Mouse (Mus musculus) olfactory bulb, adult 2 months (tissue): Measurements from ENCODE around the gene Csdc2. TPM values are rescaled to one million over a fixed set of nuclear protein-coding genes. Genes with fewer than 3 reads are reported as not detected.

ENCODE experiments used
- H3K27ac ChIP-seq: fragments of 200-500 bp; 2 replicates; pipeline ENCODE4 v1.5.1; 2012; ENCODE audit warnings: low read depth, low read length; ENCODE audit not compliant: insufficient read depth
- H3K4me1 ChIP-seq: fragments of 200-500 bp; 2 replicates; pipeline ENCODE4 v1.6.1; 2012; ENCODE audit warnings: low read length; ENCODE audit not compliant: control insufficient read depth, insufficient read depth
- H3K4me3 ChIP-seq: fragments of 200-500 bp; 2 replicates; pipeline ENCODE4 v1.5.1; 2012; ENCODE audit warnings: mild to moderate bottlenecking, low read depth, low read length, moderate library complexity; ENCODE audit not compliant: insufficient read depth
- CTCF ChIP-seq: fragments of 200-500 bp; IDR thresholded peaks from 2 replicates; pipeline ENCODE4 v1.5.1; 2012; ENCODE audit warnings: low read depth, mild to moderate bottlenecking, low read length, moderate library complexity; ENCODE audit not compliant: insufficient read depth
- POLR2A ChIP-seq: fragments of 200-500 bp; IDR thresholded peaks from 2 replicates; pipeline ENCODE4 v1.6.1; 2012; ENCODE audit warnings: mild to moderate bottlenecking, low read depth, low read length, moderate library complexity; ENCODE audit not compliant: insufficient read depth
- WGBS: fragments of 180-500 bp; shearing (Covaris S2); methylation state at CpG from one replicate; pipeline ENCODE4 v1.1.7; 2018; 5-methylcytosine and 5-hydroxymethylcytosine counted together
- polyA plus RNA-seq: library from polyadenylated mRNA; stranded (reverse); fragments of >200 nt; gene quantifications from 2 replicates; pipeline ENCODE4 v1.2.4, GENCODE M21; 2012; ENCODE audit warnings: low replicate concordance; ENCODE audit not compliant: missing spikeins, insufficient read depth, insufficient read length

Gene Csdc2
- polyA plus RNA-seq, 1 experiment = not detected

DNA sequence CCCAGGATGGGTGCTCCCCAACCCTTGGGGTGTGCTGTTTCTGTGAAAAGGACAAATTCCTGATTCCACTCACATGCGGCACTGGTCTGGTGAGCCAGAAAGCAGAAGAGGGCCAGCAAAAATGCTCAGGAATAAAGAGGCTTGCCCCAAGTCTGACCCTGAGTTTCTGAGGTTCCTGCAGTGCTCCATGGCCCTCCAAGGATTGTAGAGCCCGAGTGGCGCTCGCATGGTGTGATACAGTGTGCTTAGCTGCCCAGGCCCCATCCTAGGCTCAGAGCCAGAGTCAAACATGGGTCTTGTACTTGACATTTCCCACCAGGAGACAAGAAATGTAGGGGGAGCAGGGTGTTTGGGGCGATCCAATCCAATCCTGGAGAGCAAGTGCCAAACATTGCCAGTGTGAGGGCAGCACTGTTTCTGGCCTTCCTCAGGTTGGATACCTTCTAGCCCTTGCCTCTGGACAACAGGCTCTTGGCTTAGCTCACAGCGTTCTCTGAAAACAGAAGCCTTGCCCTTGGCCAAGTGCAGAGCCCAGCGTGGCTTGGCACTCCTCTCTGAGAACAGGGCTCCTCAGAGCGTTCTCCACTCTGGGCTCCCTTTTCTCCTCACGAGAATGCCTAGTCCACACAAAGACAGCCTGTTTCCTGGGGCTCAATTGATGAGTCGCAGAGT lies 15.9 kb upstream of the Csdc2 start:
- peaks cover 66% of the 10 kb centered on the region for H3K4me1 ChIP-seq
- H3K4me3 ChIP-seq = no peak overlapping the region
- peak overlapping the region; percentile 66 for H3K27ac ChIP-seq
- TF ChIP-seq POLR2A = no peak
- no peak for TF ChIP-seq CTCF
- 53% methylated on average over 10 of the region's 10 CpGs for WGBS

DNA sequence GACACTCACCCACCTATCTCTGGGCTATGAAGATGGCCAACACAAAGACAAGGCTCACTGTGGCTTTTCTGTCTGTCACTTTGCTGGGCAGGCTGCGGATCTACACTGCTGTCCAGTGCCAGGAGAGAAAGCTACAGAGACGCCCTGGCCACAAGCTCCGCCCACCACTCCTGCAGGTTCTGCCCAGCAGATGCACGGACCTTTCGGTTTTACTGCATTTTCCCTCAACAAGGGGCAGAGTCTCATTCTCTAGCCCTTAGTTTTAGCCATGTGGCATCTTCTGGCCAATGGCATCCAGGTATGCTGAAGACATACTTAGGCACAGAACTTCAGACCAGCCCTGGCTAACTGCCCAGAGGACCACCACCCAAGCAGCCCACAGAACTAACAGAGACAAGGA lies 15.3 kb upstream of the Csdc2 start:
- WGBS = 44% methylated on average over 5 of the region's 5 CpGs
- TF ChIP-seq CTCF (no peak), POLR2A (no peak)
- H3K27ac ChIP-seq = peak overlapping the region; percentile 66
- peaks cover 67% of the 10 kb centered on the region for H3K4me1 ChIP-seq
- H3K4me3 ChIP-seq = no peak overlapping the region

GRCm38 (mm10) chr15:81924933-81925332 lies 11.6 kb upstream of the Csdc2 start:
- TF ChIP-seq POLR2A (no peak), CTCF (no peak)
- Histone ChIP-seq H3K27ac (no peak overlapping the region), H3K4me1 (peaks cover 56% of the 10 kb centered on the region), H3K4me3 (peak overlapping the region; percentile 64)
- 55% methylated on average over 11 of the region's 11 CpGs for WGBS

DNA sequence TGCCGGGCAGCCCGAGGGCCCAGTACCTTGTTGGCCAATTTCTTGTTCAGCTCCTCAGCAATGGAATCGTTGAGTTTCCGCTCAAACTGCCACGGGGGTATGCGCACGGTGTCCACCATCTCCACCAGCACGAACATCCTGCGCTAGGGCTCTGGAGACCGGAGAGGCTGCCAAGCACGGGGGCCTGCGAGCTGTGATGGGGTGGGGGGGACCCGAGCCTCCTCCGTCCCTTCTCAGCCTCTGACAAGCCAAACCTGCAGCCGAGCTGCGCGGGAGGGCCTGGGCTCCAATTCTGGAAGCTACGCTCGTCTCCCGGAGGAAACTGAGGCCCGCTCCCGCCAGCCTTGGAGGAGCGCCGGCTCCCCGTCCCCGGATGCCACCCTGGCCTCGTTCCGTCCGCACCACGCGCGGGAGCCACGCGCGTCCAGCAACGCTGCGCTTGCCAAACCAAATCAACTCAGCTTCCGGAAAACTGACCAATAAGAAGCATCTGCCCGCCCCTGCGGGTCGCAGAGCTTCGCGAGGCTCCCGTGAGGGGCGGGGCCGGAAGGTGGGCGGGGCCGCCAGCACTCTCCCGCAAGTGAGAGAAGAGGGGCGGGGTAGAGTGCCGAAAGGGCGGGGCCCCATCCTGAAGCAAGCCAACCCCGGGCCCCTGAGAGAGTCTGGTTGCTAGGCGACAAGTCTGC lies 10.7 kb upstream of the Csdc2 start, which contains the start of gene Polr3h:
Gene Polr3h (minus strand): TSS at position 481 of the 686 bp plus-strand sequence.
- under 1% methylated on average over 54 of the region's 54 CpGs for WGBS
- H3K4me3 ChIP-seq = peak within 1 kb of the TSS; percentile 64
- H3K27ac ChIP-seq = peak within 1 kb of the TSS; percentile 33
- TF ChIP-seq CTCF (no peak), POLR2A (peak; percentile 44; the same call in 1 of the 2 replicates)
- H3K4me1 ChIP-seq = peaks cover 50% of the 10 kb centered on the region

DNA sequence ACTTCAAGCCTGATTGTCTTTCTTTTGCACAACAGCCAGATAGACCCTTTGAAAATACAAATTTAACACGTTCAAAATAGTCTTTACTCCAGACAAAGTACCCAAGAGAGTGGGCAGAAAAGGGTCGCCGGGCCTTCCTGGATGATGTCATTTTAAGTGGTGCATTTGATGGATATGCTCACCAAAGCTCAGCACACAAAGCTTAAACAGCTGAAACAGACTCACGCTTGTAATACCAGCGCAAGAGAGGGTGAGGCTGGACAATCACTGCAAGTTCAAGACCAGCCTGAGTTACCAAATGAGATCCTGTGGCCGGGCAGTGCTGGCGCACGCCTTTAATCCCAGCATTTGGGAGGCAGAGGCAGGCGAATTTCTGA lies 10.1 kb upstream of the Csdc2 start:
- Histone ChIP-seq H3K4me1 (peaks cover 45% of the 10 kb centered on the region), H3K4me3 (no peak overlapping the region), H3K27ac (peak overlapping the region; percentile 33)
- 17% methylated on average over 9 of the region's 9 CpGs for WGBS
- TF ChIP-seq POLR2A (no peak), CTCF (no peak)

- 23% methylated on average over 4 of the region's 4 CpGs for WGBS
- Histone ChIP-seq H3K27ac (peak overlapping the region; percentile 77), H3K4me3 (no peak overlapping the region), H3K4me1 (peaks cover 37% of the 10 kb centered on the region)
- TF ChIP-seq POLR2A (no peak), CTCF (no peak)
Observed at GRCm38 (mm10) chr15:81927741-81928140, 8.8 kb upstream of the Csdc2 start.

DNA sequence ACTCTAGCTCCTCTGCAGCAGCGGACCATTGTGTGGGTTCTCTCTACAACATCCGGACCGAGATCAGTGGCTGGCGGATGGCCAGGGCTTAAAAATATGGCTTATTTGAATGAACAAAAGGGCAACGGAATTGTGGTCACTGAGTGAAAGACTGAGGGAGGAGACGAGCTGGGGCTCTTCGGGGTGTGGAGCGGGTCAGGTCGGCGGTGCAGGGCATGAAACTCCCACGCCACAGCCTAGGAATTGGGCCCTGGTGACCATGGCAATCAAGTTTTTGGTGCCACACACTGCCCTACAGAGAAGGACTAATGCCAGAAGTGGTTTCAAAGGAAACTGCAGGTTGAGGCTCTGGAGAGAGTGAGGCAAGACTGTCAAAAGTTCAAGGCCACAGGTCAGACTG lies 8.3 kb upstream of the Csdc2 start:
- H3K4me1 ChIP-seq = peaks cover 39% of the 10 kb centered on the region
- no peak for TF ChIP-seq CTCF
- TF ChIP-seq POLR2A = no peak
- H3K27ac ChIP-seq = peak overlapping the region; percentile 54; the same call in 1 of the 2 replicates

DNA sequence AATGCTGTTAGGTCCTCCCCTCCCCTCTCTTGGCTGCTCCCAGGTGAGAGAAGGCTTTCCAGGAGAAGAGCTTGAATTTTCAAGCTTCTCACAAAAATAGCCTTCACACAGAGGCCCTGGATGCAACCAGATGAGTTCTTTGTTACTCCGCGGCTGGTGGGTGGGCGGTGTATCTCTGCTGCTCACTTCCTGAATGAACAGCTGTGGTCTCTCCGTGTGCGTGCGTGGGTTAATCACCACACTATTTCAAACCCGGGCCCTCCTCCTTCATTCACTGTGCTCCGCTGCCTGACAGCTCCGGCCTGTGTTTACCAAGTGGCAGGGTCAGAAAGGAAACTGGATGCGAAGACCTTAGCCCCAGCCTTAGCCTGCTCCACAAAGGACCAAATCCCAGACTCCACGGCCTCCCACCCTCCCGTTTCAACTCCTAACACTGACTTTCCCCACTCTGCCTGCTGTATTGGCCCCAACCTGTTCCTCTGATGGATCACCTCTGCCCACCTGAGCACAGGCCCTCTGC lies 3.5 kb upstream of the Csdc2 start:
- TF ChIP-seq POLR2A (no peak), CTCF (no peak)
- H3K4me1 ChIP-seq = peaks cover 25% of the 10 kb centered on the region
- 0 out of 2 replicates have a peak overlapping the region, but pooled peaks have one; percentile 0 for H3K4me3 ChIP-seq
- H3K27ac ChIP-seq = peak overlapping the region; percentile 81
- WGBS = 9% methylated on average over 12 of the region's 12 CpGs

More for the DNA sequence above, 8.3 kb upstream of the Csdc2 start:
- WGBS = 29% methylated on average over 11 of the region's 11 CpGs
- no peak overlapping the region for H3K4me3 ChIP-seq

- no peak for TF ChIP-seq CTCF
- no peak for TF ChIP-seq POLR2A
- H3K4me1 ChIP-seq = peaks cover 27% of the 10 kb centered on the region
- WGBS = 92% methylated on average over 1 of the region's 1 CpGs
- H3K27ac ChIP-seq = peak overlapping the region; percentile 28
- H3K4me3 ChIP-seq = no peak overlapping the region
Observed at GRCm38 (mm10) chr15:81933986-81934385, 2.6 kb upstream of the Csdc2 start.
